Mouse (Mus musculus) neural tube, embryonic 10.5 days (tissue): ENCODE data around the gene Abcb8.

Experiments used
- DNase-seq: peaks from one replicate; pipeline ENCODE4 v3.0.0-alpha.2; 2017; ENCODE audit warnings: low spot score; ENCODE audit errors: extremely low spot score

The Abcb8 gene

GRCm38 (mm10) chr5:24453985-24454303, 60.5 kb downstream of the Abcb8 start:
- no peak for DNase-seq

GRCm38 (mm10) chr5:24455076-24455475, 61.6 kb downstream of the Abcb8 start:
- no peak for DNase-seq

DNA sequence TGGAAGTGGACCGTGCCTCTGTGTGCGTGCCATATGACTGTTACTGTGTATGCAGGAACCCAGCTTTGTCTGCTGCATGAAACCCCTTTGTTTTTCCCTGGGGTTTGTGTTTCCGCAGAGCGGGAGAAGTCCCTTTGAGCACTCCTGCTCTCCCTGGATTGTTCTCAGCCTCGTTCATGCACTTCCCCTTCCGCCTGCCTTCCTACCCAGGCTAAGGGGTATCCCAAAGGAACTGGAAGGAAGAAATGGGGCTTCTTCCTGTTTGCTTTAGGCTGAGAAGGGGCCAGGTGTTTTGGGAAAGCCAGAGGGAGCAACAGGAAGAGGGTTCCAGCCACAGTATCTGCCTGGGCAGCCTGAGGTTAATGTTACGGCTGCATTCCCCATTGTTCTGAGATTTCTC, 62.1 kb downstream of the Abcb8 start:
- no peak for DNase-seq
